Mouse (Mus musculus): ENCODE results near the gene Parm1. TPM values are rescaled to one million over a fixed set of nuclear protein-coding genes. Genes with fewer than 3 reads are reported as not detected.

Parm1 gene
- polyA plus RNA-seq, 1 experiment from 2014 or later, result 8.0 TPM

Other genes starting within 250 kb of the Parm1 start
- gene Btc, start 114.6 kb upstream of the Parm1 start, polyA plus RNA-seq (2016; fragmentation: Nextera tagmentation; extraction: Ambion mirVana), result 0.26 and 0.84 TPM in 2 replicates

Measured in hindbrain, embryonic 12.5 days (tissue).